Mouse (Mus musculus): Measurements from ENCODE around the gene Rcor3.

GRCm38 (mm10) chr1:192137926-192138910 is at the start of gene Rcor3:
- TF ChIP-seq CTCF (IDR thresholded peaks at IDR 0.05; ENCODE audit: borderline replicate concordance, extremely low read depth, insufficient read depth, insufficient read length): peak; percentile 26; the same call in 1 of the 2 replicates
- TF ChIP-seq POLR2A (IDR thresholded peaks at IDR 0.05; ENCODE audit: borderline replicate concordance, extremely low read depth, insufficient read depth, insufficient read length, poor library complexity, severe bottlenecking): peak; percentile 77; the same call in 1 of the 2 replicates

All from brain, embryonic 14.5 days (tissue).